Comparison of ENCODE assay signal across 8 mouse cellular contexts in the genomic region with DNA sequence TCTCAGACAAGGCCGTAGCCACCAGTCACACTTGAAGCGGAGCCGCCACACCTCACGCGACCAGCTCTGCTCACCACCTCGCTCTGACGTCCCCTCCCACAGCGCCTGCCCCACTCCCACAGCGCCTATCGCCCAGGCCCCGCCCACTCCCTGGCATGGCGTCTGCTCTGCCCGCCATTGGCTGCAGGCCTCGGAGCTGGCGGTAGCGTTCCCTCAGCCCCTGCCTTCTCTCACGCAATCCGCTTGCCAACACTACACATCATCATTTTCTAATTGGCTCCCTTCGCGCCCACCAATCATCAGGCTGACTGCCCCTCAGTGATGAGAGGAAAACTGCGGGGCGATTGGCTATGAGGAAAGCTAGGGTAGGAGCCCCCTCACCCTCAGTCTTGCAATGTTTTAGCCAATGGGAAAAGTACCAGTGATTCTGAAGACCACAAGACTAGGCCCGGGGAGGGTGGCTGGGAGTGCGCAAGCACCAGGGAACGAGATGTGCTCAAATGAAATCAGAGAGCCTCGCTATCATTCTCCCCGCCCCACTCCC. TPM values are rescaled to one million over a fixed set of nuclear protein-coding genes. Genes with fewer than 3 reads are reported as not detected.
DNase-seq lines count a peak whose midpoint lies in the region; ATAC-seq lines count a peak whose summit lies in the region.

Gene Tspyl2, minus strand, starts transcription at position 68 of the 544 bp plus-strand sequence.

- H3K4me3 ChIP-seq in hindbrain, embryonic 13.5 days: peak within 1 kb of the TSS; percentile 58

- 7% methylated on average over 24 of the region's 27 CpGs for WGBS in hindbrain, embryonic 13.5 days

- peak within 1 kb of the TSS; percentile 93 for H3K27ac ChIP-seq in hindbrain, embryonic 13.5 days

- H3K9ac ChIP-seq in hindbrain, embryonic 13.5 days: peak within 1 kb of the TSS; percentile 88

- peak; percentile 99 for ATAC-seq in hindbrain, embryonic 13.5 days (ENCODE audit: low FRiP score)

- no peaks in the 10 kb centered on the region for H3K9me3 ChIP-seq in hindbrain, embryonic 13.5 days

- peaks cover 25% of the 10 kb centered on the region for H3K36me3 ChIP-seq in hindbrain, embryonic 13.5 days

- H3K4me2 ChIP-seq in hindbrain, embryonic 13.5 days: peak within 1 kb of the TSS; percentile 68

- H3K4me1 ChIP-seq in hindbrain, embryonic 13.5 days (replicated peaks): peaks cover 29% of the 10 kb centered on the region

- peaks cover 89% of the 10 kb centered on the region for H3K27me3 ChIP-seq in hindbrain, embryonic 13.5 days

- DNase-seq in NIH3T3 (ENCODE audit: low read depth): peak; percentile 96
- DNase-seq in cerebellum, postnatal 10 days: peak; percentile 97 to 98
- peak; percentile 90 to 95 for DNase-seq in frontal cortex, postnatal 14 days (ENCODE audit: low spot score in 2 of 2)
- peak; percentile 78 to 86 for DNase-seq in layer of hippocampus, postnatal 25 days (ENCODE audit: extremely low spot score in 1 of 2, low spot score in 1 of 2)
- peak; percentile 95 for DNase-seq in lung, postnatal 25 days (ENCODE audit: low spot score)
- DNase-seq in retina, embryonic 14.5 days (ENCODE audit: low spot score): peak; percentile 93
- DNase-seq in thymus, postnatal 4 days: peak; percentile 93

RNA-seq across cellular contexts. Expression of gene Tspyl2, which starts in this region (rescaled TPM):
- 55.6 and 56.5 TPM in 2 replicates for polyA plus RNA-seq in hindbrain, embryonic 13.5 days (2015; fragmentation: Nextera tagmentation; extraction: Ambion mirVana)
- total RNA-seq in layer of hippocampus, postnatal 25 days (2021): 100 to 1,000 TPM in 1 of 2 experiments, 10 to 100 TPM in 1; 91.5 to 111 TPM

Comparison
In these comparisons a context has a peak if more than half of its experiments do, and no peak if none do; other contexts are left out.
1. Peak in every context shown above with its lines: DNase-seq, ATAC-seq, H3K4me3 ChIP-seq and H3K27ac ChIP-seq.